Mouse (Mus musculus) 416B (cell line): ENCODE results near the gene Disp3.

Source experiments
- DNase-seq: peaks from one replicate; pipeline ENCODE4 v3.0.0; 2011; ENCODE audit warnings: low read depth

Gene Disp3

GRCm38 (mm10) chr4:148287476-148288054, at the start of gene Disp3:
Gene Disp3 (minus strand): TSS chr4:148287965.
- no peak for DNase-seq

- DNase-seq, result no peak
Observed at GRCm38 (mm10) chr4:148330269-148330668, 42.5 kb upstream of the Disp3 start.

- no peak for DNase-seq
Observed at GRCm38 (mm10) chr4:148329431-148329830, 41.7 kb upstream of the Disp3 start.

GRCm38 (mm10) chr4:148328237-148328636, 40.5 kb upstream of the Disp3 start:
- DNase-seq, result peak; percentile 15

GRCm38 (mm10) chr4:148327266-148327997, 39.7 kb upstream of the Disp3 start:
- no peak for DNase-seq

GRCm38 (mm10) chr4:148326791-148327190, 39.0 kb upstream of the Disp3 start:
- no peak for DNase-seq

- no peak for DNase-seq
Observed at GRCm38 (mm10) chr4:148325951-148326350, 38.2 kb upstream of the Disp3 start.

- DNase-seq, result no peak
Observed at GRCm38 (mm10) chr4:148325057-148325456, 37.3 kb upstream of the Disp3 start.

GRCm38 (mm10) chr4:148322152-148322551, 34.4 kb upstream of the Disp3 start:
- no peak for DNase-seq

GRCm38 (mm10) chr4:148319366-148319765, 31.6 kb upstream of the Disp3 start:
- no peak for DNase-seq

- DNase-seq, result no peak
Observed at GRCm38 (mm10) chr4:148315377-148316175, 27.8 kb upstream of the Disp3 start.

GRCm38 (mm10) chr4:148314396-148314795, 26.6 kb upstream of the Disp3 start:
- DNase-seq, result no peak

GRCm38 (mm10) chr4:148313601-148314000, 25.8 kb upstream of the Disp3 start:
- no peak for DNase-seq

GRCm38 (mm10) chr4:148312296-148313116, 24.7 kb upstream of the Disp3 start:
- DNase-seq, result no peak

GRCm38 (mm10) chr4:148310845-148311244, 23.1 kb upstream of the Disp3 start:
- no peak for DNase-seq

GRCm38 (mm10) chr4:148310126-148310525, 22.4 kb upstream of the Disp3 start:
- no peak for DNase-seq

- peak; percentile 26 for DNase-seq
Observed at GRCm38 (mm10) chr4:148306406-148307083, 18.8 kb upstream of the Disp3 start.

GRCm38 (mm10) chr4:148298720-148299119, 11.0 kb upstream of the Disp3 start:
- no peak for DNase-seq

GRCm38 (mm10) chr4:148297640-148298039, 9.9 kb upstream of the Disp3 start:
- DNase-seq, result no peak

- DNase-seq, result peak; percentile 50
Observed at GRCm38 (mm10) chr4:148293319-148293718, 5.6 kb upstream of the Disp3 start.

GRCm38 (mm10) chr4:148291849-148292248, 4.1 kb upstream of the Disp3 start:
- no peak for DNase-seq
